Mouse (Mus musculus) adrenal gland, postnatal 10 days (tissue): ENCODE data around the gene Dpp3. TPM values are rescaled to one million over a fixed set of nuclear protein-coding genes. Genes with fewer than 3 reads are reported as not detected.
"Not testable (repeated sequence)": the region's sequence is repeated elsewhere in the genome, so short reads cannot be mapped to it uniquely, and the experiment has no call there.

Experiments
- DNase-seq: peaks from one replicate; pipeline ENCODE4 v3.0.0; 2021; ENCODE audit warnings: mixed read lengths
- total RNA-seq, 2 experiments: library from RNA; stranded (reverse); gene quantifications; 2 replicates each; pipeline ENCODE4 v1.2.3; 2021

The Dpp3 gene
- total RNA-seq, 2 experiments from 2014 or later: 74.1 to 83.4 TPM

- no peak for DNase-seq
Observed at GRCm38 (mm10) chr19:4896780-4897520, 31.1 kb downstream of the Dpp3 start.

- no peak for DNase-seq
Observed at GRCm38 (mm10) chr19:4891798-4892197, 36.3 kb downstream of the Dpp3 start.

GRCm38 (mm10) chr19:4889791-4890190 lies 38.3 kb downstream of the Dpp3 start:
- DNase-seq: no peak

- no peak for DNase-seq
Observed at GRCm38 (mm10) chr19:4883961-4884360, 44.1 kb downstream of the Dpp3 start.

GRCm38 (mm10) chr19:4879324-4879703 lies 48.8 kb downstream of the Dpp3 start:
- DNase-seq: no peak

GRCm38 (mm10) chr19:4878405-4879323 lies 49.4 kb downstream of the Dpp3 start, which contains the start of gene Zdhhc24:
Zdhhc24 (plus strand) TSS chr19:4878668.
- DNase-seq: peak; percentile 98

GRCm38 (mm10) chr19:4877785-4878184 lies 50.3 kb downstream of the Dpp3 start, which contains the start of gene Actn3:
Actn3 (minus strand) TSS chr19:4877909.
- no peak for DNase-seq

- no peak for DNase-seq
Observed at GRCm38 (mm10) chr19:4876755-4877154, 51.3 kb downstream of the Dpp3 start.

GRCm38 (mm10) chr19:4876241-4876640 lies 51.8 kb downstream of the Dpp3 start:
- no peak for DNase-seq

- not testable (repeated sequence) for DNase-seq
Observed at GRCm38 (mm10) chr19:4874613-4875012, 53.5 kb downstream of the Dpp3 start.

- DNase-seq: peak; percentile 56
Observed at GRCm38 (mm10) chr19:4865147-4865546, 62.9 kb downstream of the Dpp3 start.

GRCm38 (mm10) chr19:4863048-4863447 lies 65.0 kb downstream of the Dpp3 start:
- no peak for DNase-seq

GRCm38 (mm10) chr19:4859081-4859480 lies 69.0 kb downstream of the Dpp3 start:
- DNase-seq: no peak

Other genes starting within 250 kb of the Dpp3 start
- gene Gm960, start 229.6 kb downstream of the Dpp3 start, total RNA-seq: under 1 TPM in 1 of 2 experiments, not detected in 1; 0.97 TPM
- gene Sptbn2, start 217.1 kb downstream of the Dpp3 start, total RNA-seq: 1 to 10 TPM; 4.7 to 7.3 TPM
- gene Rbm4b, start 171.8 kb downstream of the Dpp3 start, total RNA-seq: 10 to 100 TPM; 11.2 to 13.1 TPM
- 10 to 100 TPM; 50.6 to 60.8 TPM for gene Rbm4, start 134.4 kb downstream of the Dpp3 start, total RNA-seq
- gene Gm21992, start 116.7 kb downstream of the Dpp3 start, total RNA-seq: 10 to 100 TPM; 18.7 to 19.9 TPM
- 10 to 100 TPM; 47.0 to 50.2 TPM for gene Rbm14, start 116.7 kb downstream of the Dpp3 start, total RNA-seq
- gene Ccs, start 89.0 kb downstream of the Dpp3 start, total RNA-seq: 100 to 1,000 TPM; 109 to 114 TPM
- gene Ccdc87, start 88.9 kb downstream of the Dpp3 start, total RNA-seq: under 1 TPM in 1 of 2 experiments, not detected in 1; 0.12 TPM
- gene Ctsf, start 73.2 kb downstream of the Dpp3 start, total RNA-seq: 100 to 1,000 TPM; 205 to 216 TPM
- gene Actn3, start 50.4 kb downstream of the Dpp3 start, total RNA-seq: 10 to 100 TPM; 70.8 to 96.2 TPM
- 10 to 100 TPM; 12.5 to 13.9 TPM for gene Zdhhc24, start 49.6 kb downstream of the Dpp3 start, total RNA-seq
- gene Bbs1, start 21.7 kb downstream of the Dpp3 start, total RNA-seq: 10 to 100 TPM in 1 of 2 experiments, 1 to 10 TPM in 1; 7.4 to 10.3 TPM
- 1 to 10 TPM; 2.8 to 3.9 TPM for gene Peli3, start 14.8 kb upstream of the Dpp3 start, total RNA-seq
- gene Mrpl11, start 33.9 kb upstream of the Dpp3 start, total RNA-seq: 10 to 100 TPM; 72.0 to 75.1 TPM
- gene Npas4, start 62.0 kb upstream of the Dpp3 start, total RNA-seq: under 1 TPM; 0.15 to 0.24 TPM
- 1 to 10 TPM; 3.2 to 5.1 TPM for gene Slc29a2, start 95.6 kb upstream of the Dpp3 start, total RNA-seq
- 10 to 100 TPM; 28.7 to 35.7 TPM for gene B4gat1, start 110.5 kb upstream of the Dpp3 start, total RNA-seq
- gene AC124502.3, start 110.6 kb upstream of the Dpp3 start, total RNA-seq: 1 to 10 TPM; 1.8 to 2.8 TPM
- 10 to 100 TPM; 22.1 to 25.4 TPM for gene Brms1, start 113.1 kb upstream of the Dpp3 start, total RNA-seq
- 1 to 10 TPM; 1.7 to 3.7 TPM for gene Rin1, start 122.2 kb upstream of the Dpp3 start, total RNA-seq
- gene Cd248, start 139.8 kb upstream of the Dpp3 start, total RNA-seq: 10 to 100 TPM; 28.1 to 37.5 TPM
- 1 to 10 TPM; 2.4 to 3.2 TPM for gene Tmem151a, start 157.2 kb upstream of the Dpp3 start, total RNA-seq
- 10 to 100 TPM; 88.3 to 96.8 TPM for gene Yif1a, start 160.3 kb upstream of the Dpp3 start, total RNA-seq
- gene Cnih2, start 170.2 kb upstream of the Dpp3 start, total RNA-seq: 1 to 10 TPM; 5.0 to 5.1 TPM
- gene Rab1b, start 178.8 kb upstream of the Dpp3 start, total RNA-seq: 100 to 1,000 TPM; 179 to 197 TPM
- gene Klc2, start 190.3 kb upstream of the Dpp3 start, total RNA-seq: 10 to 100 TPM; 28.0 to 40.2 TPM